Mouse (Mus musculus) olfactory bulb, adult 2 months (tissue): ENCODE data around the gene Mrc2.

Source experiments
- CTCF ChIP-seq: fragments of 200-500 bp; IDR thresholded peaks from 2 replicates; pipeline ENCODE4 v1.5.1; 2012; ENCODE audit warnings: low read depth, mild to moderate bottlenecking, low read length, moderate library complexity; ENCODE audit not compliant: insufficient read depth
- POLR2A ChIP-seq: fragments of 200-500 bp; IDR thresholded peaks from 2 replicates; pipeline ENCODE4 v1.6.1; 2012; ENCODE audit warnings: mild to moderate bottlenecking, low read depth, low read length, moderate library complexity; ENCODE audit not compliant: insufficient read depth

- no peak for TF ChIP-seq POLR2A
- TF ChIP-seq CTCF = no peak
Observed at GRCm38 (mm10) chr11:105315296-105315695, 22.9 kb downstream of the Mrc2 start.
